Mouse (Mus musculus) heart, embryonic 11.5 days (tissue): ENCODE results near the gene Chrna1. TPM values are rescaled to one million over a fixed set of nuclear protein-coding genes. Genes with fewer than 3 reads are reported as not detected.
"Not testable (repeated sequence)": the region's sequence is repeated elsewhere in the genome, so short reads cannot be mapped to it uniquely, and the experiment has no call there.

Experiments used
- ATAC-seq: fragments of 200-750 bp; cut with Nextera tagmentation; replicated peaks from 2 replicates; pipeline ENCODE4 v1.8.0; 2017; ENCODE audit warnings: moderate library complexity; ENCODE audit not compliant: insufficient number of reproducible peaks, low FRiP score, low TSS enrichment
- H3K27ac ChIP-seq: fragments of 300-500 bp; sonication (generic); 2 replicates; pipeline ENCODE4 v1.5.1; 2014; ENCODE audit warnings: mild to moderate bottlenecking, low read depth, low read length
- H3K27me3 ChIP-seq: fragments of 300-500 bp; sonication (generic); 2 replicates; pipeline ENCODE4 v1.6.1; 2014; ENCODE audit warnings: mild to moderate bottlenecking, low read length, mixed read lengths; ENCODE audit not compliant: control insufficient read depth, insufficient read depth
- H3K36me3 ChIP-seq: fragments of 300-500 bp; sonication (generic); 2 replicates; pipeline ENCODE4 v1.6.1; 2014; ENCODE audit warnings: mild to moderate bottlenecking, low read length, moderate library complexity, mixed read lengths; ENCODE audit not compliant: control insufficient read depth, insufficient read depth
- H3K4me1 ChIP-seq: fragments of 300-500 bp; sonication (generic); 2 replicates; pipeline ENCODE4 v1.6.1; 2014; ENCODE audit warnings: low read length; ENCODE audit not compliant: control insufficient read depth, insufficient read depth
- H3K4me2 ChIP-seq: fragments of 300-500 bp; sonication (generic); 2 replicates; pipeline ENCODE4 v1.6.1; 2014; ENCODE audit warnings: mild to moderate bottlenecking, moderate library complexity
- H3K4me3 ChIP-seq: fragments of 300-500 bp; sonication (generic); 2 replicates; pipeline ENCODE4 v1.5.1; 2014; ENCODE audit warnings: low read depth, low read length
- H3K9ac ChIP-seq: fragments of 300-500 bp; sonication (generic); 2 replicates; pipeline ENCODE4 v1.6.1; 2014; ENCODE audit warnings: mild to moderate bottlenecking, low read depth, low read length, moderate library complexity
- H3K9me3 ChIP-seq: fragments of 300-500 bp; sonication (generic); replicated peaks from 2 replicates; pipeline ENCODE4 v1.6.1; 2016; ENCODE audit warnings: low read length; ENCODE audit not compliant: control insufficient read depth
- WGBS: fragments of 180-500 bp; shearing (Covaris S2); extraction: QIAGEN DNeasy Blood & Tissue Kit; methylation state at CpG from one replicate; pipeline ENCODE4 v1.1.7; 2014; ENCODE audit not compliant: insufficient replicate concordance; 5-methylcytosine and 5-hydroxymethylcytosine counted together
- polyA plus RNA-seq: library from polyadenylated mRNA; unstranded; fragments of >200 nt; fragmentation: Nextera tagmentation; extraction: Ambion mirVana; gene quantifications from 2 replicates; pipeline ENCODE4 v1.2.1, GENCODE M21; 2014

Chrna1 gene
- polyA plus RNA-seq, 1 experiment from 2014 or later = 0.33 TPM

DNA sequence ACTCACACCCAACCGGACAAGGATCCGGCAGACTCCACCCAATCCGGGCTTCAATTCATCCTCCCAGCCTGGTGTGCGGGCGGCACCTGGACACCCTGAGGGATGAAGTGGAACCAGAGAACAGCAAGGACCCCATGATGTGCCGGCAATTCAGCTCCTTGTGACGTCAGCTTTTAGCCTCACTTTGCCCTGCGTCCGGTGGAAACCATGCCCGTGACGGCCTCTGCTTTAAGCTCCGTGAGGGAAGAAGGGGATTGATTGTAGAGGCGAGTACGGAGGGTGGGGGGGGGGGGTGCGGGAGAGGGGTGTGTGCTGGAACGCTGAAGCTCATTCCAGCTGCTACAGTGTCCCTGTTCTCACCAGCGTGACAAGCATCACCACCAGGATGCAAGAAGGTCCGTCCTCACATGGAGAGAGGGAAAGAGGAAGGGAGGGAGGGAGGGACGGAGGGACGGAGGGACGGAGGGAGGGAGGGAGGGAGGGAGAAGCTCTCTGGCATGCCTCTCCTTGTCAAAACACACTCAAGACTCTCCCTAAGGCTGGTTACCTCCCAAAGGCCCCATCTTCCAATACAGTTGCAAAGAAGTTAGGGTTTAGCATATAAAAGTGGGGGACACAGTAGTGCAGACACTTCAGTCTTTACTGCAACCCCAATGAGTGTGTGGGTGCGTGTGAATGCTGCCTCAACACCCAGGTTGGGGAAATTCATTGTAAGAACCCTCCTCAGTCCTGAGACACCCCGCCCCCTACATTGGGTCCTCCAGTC lies 19.1 kb downstream of the Chrna1 start:
- H3K36me3 ChIP-seq = no peaks in the 10 kb centered on the region
- no peaks in the 10 kb centered on the region for H3K9me3 ChIP-seq
- H3K4me3 ChIP-seq = peak overlapping the region; percentile 44
- peak overlapping the region; percentile 84 for H3K4me2 ChIP-seq
- H3K27ac ChIP-seq = no peak overlapping the region
- 0 out of 2 replicates have a peak, but pooled peaks have one; percentile 55 for ATAC-seq
- peaks cover 3% of the 10 kb centered on the region; the same call in 1 of the 2 replicates for H3K4me1 ChIP-seq
- 0 out of 2 replicates have a peak overlapping the region, but pooled peaks have one; percentile 34 for H3K9ac ChIP-seq
- H3K27me3 ChIP-seq = no peaks in the 10 kb centered on the region
- WGBS = 5% methylated on average over 22 of the region's 23 CpGs

DNA sequence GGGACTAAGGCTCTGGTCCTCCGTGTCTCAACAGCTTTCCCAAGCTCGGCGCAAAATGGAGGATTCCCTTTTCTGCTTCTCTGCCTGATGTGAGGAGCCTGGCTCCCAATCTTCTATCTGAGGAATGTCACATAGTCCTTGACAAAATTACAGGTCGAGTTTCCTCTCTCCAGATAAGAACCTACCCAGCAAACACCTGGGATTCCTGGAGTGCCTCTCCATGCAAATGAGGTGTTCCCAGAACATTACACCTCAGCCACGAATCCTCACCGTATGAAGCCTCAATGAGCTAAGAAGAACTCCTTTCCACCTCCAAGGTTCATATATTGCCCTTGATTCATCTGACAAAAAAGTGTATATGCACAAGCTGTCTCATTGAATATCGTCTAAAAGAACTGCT lies 19.7 kb downstream of the Chrna1 start:
- H3K4me3 ChIP-seq = peak overlapping the region; percentile 44
- H3K9ac ChIP-seq = no peak overlapping the region

DNA sequence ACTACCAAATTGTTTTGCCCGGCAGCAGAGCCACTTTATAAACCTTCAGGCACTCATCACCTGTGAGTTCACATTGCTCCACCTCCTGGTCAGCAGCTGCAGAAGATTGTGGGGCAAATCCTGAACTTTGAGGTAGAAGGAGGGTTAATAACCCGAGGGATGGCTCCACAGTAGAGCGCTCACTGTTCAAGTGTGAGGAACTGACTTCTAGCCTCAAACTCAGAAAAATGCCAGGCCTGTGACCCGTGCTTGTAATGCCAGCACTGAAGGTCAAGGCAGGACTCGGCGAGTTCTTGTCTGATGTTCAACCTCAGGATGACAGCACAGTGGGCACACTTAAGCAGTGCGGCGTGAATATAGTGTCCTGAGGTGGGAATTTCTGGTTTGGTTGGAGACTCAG lies 22.2 kb downstream of the Chrna1 start:
- ATAC-seq = no peak
- Histone ChIP-seq H3K36me3 (no peaks in the 10 kb centered on the region), H3K9me3 (no peaks in the 10 kb centered on the region), H3K4me3 (no peak overlapping the region), H3K27me3 (no peaks in the 10 kb centered on the region), H3K9ac (no peak overlapping the region), H3K4me1 (peaks cover 3% of the 10 kb centered on the region; the same call in 1 of the 2 replicates), H3K27ac (no peak overlapping the region), H3K4me2 (no peak overlapping the region)
- 78% methylated on average over 8 of the region's 8 CpGs for WGBS

More for the DNA sequence above, 19.7 kb downstream of the Chrna1 start:
- Histone ChIP-seq H3K27me3 (no peaks in the 10 kb centered on the region), H3K9me3 (no peaks in the 10 kb centered on the region), H3K27ac (no peak overlapping the region), H3K4me1 (peaks cover 3% of the 10 kb centered on the region; the same call in 1 of the 2 replicates), H3K36me3 (no peaks in the 10 kb centered on the region), H3K4me2 (peak overlapping the region; percentile 84)
- no peak for ATAC-seq
- WGBS = 35% methylated on average over 7 of the region's 7 CpGs

- not testable (repeated sequence) for H3K4me1 ChIP-seq
- 86% methylated on average over 3 of the region's 3 CpGs for WGBS
Measured at GRCm38 (mm10) chr2:73557061-73557460, 23.1 kb downstream of the Chrna1 start.

GRCm38 (mm10) chr2:73554389-73554788 lies 25.7 kb downstream of the Chrna1 start:
- H3K27ac ChIP-seq = no peak overlapping the region
- 77% methylated on average over 3 of the region's 3 CpGs for WGBS
- no peak for ATAC-seq
- no peaks in the 10 kb centered on the region for H3K9me3 ChIP-seq
- H3K36me3 ChIP-seq = no peaks in the 10 kb centered on the region
- no peaks in the 10 kb centered on the region for H3K27me3 ChIP-seq
- H3K4me1 ChIP-seq = no peaks in the 10 kb centered on the region
- H3K9ac ChIP-seq = no peak overlapping the region
- no peak overlapping the region for H3K4me2 ChIP-seq
- no peak overlapping the region for H3K4me3 ChIP-seq

More at GRCm38 (mm10) chr2:73557061-73557460, 23.1 kb downstream of the Chrna1 start:
- H3K9me3 ChIP-seq, H3K27ac ChIP-seq, H3K36me3 ChIP-seq, H3K4me3 ChIP-seq, H3K9ac ChIP-seq, H3K27me3 ChIP-seq, ATAC-seq, H3K4me2 ChIP-seq: not testable (repeated sequence)

DNA sequence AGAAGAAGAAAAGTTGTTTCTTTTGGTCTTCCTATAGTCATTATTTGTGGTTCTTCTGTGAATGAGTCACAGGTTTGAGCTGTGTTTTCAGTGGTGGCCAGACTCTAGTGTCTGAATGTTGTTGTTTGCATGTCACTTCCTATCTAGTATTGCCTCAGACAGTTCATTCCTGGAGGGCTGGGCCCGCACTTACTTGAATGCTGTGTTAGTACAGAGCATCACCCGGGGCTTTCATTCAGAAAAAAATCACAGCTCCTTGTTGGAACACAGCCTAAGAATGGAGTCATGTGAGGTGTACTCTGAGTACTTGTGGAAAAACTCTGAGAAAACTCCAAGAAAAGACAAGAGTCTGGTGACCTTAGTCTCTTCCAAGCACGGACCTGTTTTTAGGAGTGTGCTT lies 27.2 kb downstream of the Chrna1 start:
- Histone ChIP-seq H3K27ac (no peak overlapping the region), H3K36me3 (no peaks in the 10 kb centered on the region), H3K9ac (no peak overlapping the region), H3K27me3 (no peaks in the 10 kb centered on the region), H3K4me2 (no peak overlapping the region), H3K9me3 (no peaks in the 10 kb centered on the region), H3K4me1 (no peaks in the 10 kb centered on the region), H3K4me3 (no peak overlapping the region)
- no peak for ATAC-seq
- 67% methylated on average over 3 of the region's 3 CpGs for WGBS

- Histone ChIP-seq H3K36me3 (no peaks in the 10 kb centered on the region), H3K27ac (no peak overlapping the region), H3K4me2 (no peak overlapping the region), H3K9me3 (no peaks in the 10 kb centered on the region), H3K4me1 (no peaks in the 10 kb centered on the region), H3K27me3 (no peaks in the 10 kb centered on the region; the same call in 1 of the 2 replicates), H3K9ac (no peak overlapping the region), H3K4me3 (no peak overlapping the region)
- ATAC-seq = no peak
- 18% methylated on average over 6 of the region's 6 CpGs for WGBS
Measured at GRCm38 (mm10) chr2:73550725-73551124, 29.4 kb downstream of the Chrna1 start.

GRCm38 (mm10) chr2:73548542-73548941 lies 31.6 kb downstream of the Chrna1 start:
- no peak overlapping the region for H3K9ac ChIP-seq
- H3K36me3 ChIP-seq = no peaks in the 10 kb centered on the region
- no peak overlapping the region for H3K27ac ChIP-seq
- no peak for ATAC-seq
- peaks cover 5% of the 10 kb centered on the region for H3K27me3 ChIP-seq
- no peaks in the 10 kb centered on the region for H3K4me1 ChIP-seq
- 69% methylated on average over 2 of the region's 2 CpGs for WGBS
- H3K4me2 ChIP-seq = no peak overlapping the region
- H3K9me3 ChIP-seq = no peaks in the 10 kb centered on the region
- H3K4me3 ChIP-seq = no peak overlapping the region

GRCm38 (mm10) chr2:73547256-73547655 lies 32.9 kb downstream of the Chrna1 start:
- no peak overlapping the region for H3K4me2 ChIP-seq
- ATAC-seq = no peak
- H3K36me3 ChIP-seq = no peaks in the 10 kb centered on the region
- 86% methylated on average over 4 of the region's 4 CpGs for WGBS
- H3K27me3 ChIP-seq = peaks cover 5% of the 10 kb centered on the region
- H3K9me3 ChIP-seq = no peaks in the 10 kb centered on the region
- no peak overlapping the region for H3K27ac ChIP-seq
- H3K4me3 ChIP-seq = no peak overlapping the region
- no peaks in the 10 kb centered on the region for H3K4me1 ChIP-seq
- H3K9ac ChIP-seq = no peak overlapping the region
